Mouse (Mus musculus) embryonic fibroblast, embryonic 13.5 days (primary cell): ENCODE measurements around the gene Kif2c.

Source experiments
- CTCF ChIP-seq: IDR thresholded peaks from 2 replicates; pipeline ENCODE4 v1.5.1; 2011; ENCODE audit warnings: mild to moderate bottlenecking, control low read depth, low read length, moderate library complexity, borderline replicate concordance; ENCODE audit not compliant: insufficient read depth
- POLR2A ChIP-seq: IDR thresholded peaks from 2 replicates; pipeline ENCODE4 v1.6.1; 2011; ENCODE audit warnings: low read depth, mild to moderate bottlenecking, control low read depth, low read length, moderate library complexity

DNA sequence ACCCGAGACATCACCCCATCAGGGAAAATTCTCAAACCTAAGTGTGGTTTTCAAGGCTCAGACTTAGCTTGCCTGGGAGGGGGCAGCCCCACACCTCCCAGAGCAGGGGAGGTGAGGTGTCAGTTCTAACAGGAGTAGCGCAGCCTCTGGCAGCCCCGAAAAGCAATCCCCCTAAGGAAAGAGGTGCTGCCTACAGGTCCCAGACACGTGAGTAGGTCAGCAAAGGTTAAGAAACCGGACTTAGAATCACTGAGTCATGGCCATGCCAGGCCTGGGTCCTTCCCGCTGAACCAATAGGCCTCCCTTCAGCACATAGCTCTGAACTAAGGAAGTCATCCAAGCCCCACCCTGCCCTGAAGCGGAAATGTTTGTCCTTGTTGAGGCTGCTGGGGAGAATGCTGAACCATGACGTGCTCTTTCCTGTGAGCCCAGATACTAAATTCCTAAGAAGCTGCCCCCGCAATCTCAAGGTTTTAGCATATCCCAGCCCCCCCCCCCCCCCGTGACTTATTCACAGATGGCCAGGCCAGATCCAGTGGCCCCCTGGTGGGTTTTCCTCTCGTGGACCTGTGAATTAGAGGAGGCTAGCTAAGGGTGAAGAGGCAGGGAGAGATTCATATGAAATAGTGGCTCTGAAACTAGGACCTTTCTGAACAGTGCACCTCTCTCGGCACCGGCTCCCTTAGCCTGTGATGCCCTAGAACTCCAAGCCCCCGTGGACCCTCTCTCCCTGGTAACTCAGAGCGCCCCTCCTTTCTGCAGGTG is 56.3 kb downstream of the Kif2c start:
- TF ChIP-seq CTCF (no peak), POLR2A (peak; percentile 40; the same call in 1 of the 2 replicates)
